31 mouse cellular contexts compared by ENCODE assay signal in genomic region chr15:101424914-101425313, GRCm38 (mm10). TPM values are rescaled to one million over a fixed set of nuclear protein-coding genes. Genes with fewer than 3 reads are reported as not detected.
DNase-seq lines count a peak whose midpoint lies in the region; ATAC-seq lines count a peak whose summit lies in the region.
"Had no signal": no experiment of that assay in that cellular context is flagged by ENCODE, and none has a peak within 500 bp of the region (broad histone marks: within the 10 kb centered on the region; RNA-seq: fewer than 3 reads in every experiment).

No protein-coding gene starts in this region.

- H3K4me3 ChIP-seq in intestine, embryonic 16.5 days (ENCODE audit: low read length): no peak overlapping the region
- no peak overlapping the region for H3K4me3 ChIP-seq in intestine, embryonic 15.5 days (replicated peaks)
- H3K4me3 ChIP-seq in lung, embryonic 15.5 days: no peak overlapping the region
- H3K4me3 ChIP-seq: forebrain, embryonic 12.5 days; heart, adult 2 months; hindbrain, embryonic 12.5 days; liver, embryonic 12.5 days had no signal

- peak; percentile 63; the same call in 1 of the 2 replicates for ATAC-seq in intestine, embryonic 16.5 days
- ATAC-seq in intestine, embryonic 15.5 days: no peak
- ATAC-seq in lung, embryonic 15.5 days (ENCODE audit: borderline replicate concordance, extremely low read depth, low FRiP score, low TSS enrichment): no peak
- ATAC-seq: liver, embryonic 12.5 days had no signal

- H3K9me3 ChIP-seq in intestine, embryonic 16.5 days (ENCODE audit: control insufficient read depth, low read length): no peaks in the 10 kb centered on the region
- H3K9me3 ChIP-seq in intestine, embryonic 15.5 days: no peaks in the 10 kb centered on the region
- no peaks in the 10 kb centered on the region for H3K9me3 ChIP-seq in lung, embryonic 15.5 days
- H3K9me3 ChIP-seq: forebrain, embryonic 12.5 days; hindbrain, embryonic 12.5 days; liver, embryonic 12.5 days had no signal

- WGBS in intestine, embryonic 16.5 days: 19% methylated on average over 5 of the region's 5 CpGs
- WGBS in intestine, embryonic 15.5 days: 26% methylated on average over 5 of the region's 5 CpGs
- WGBS in lung, embryonic 15.5 days: 28% methylated on average over 5 of the region's 5 CpGs

- peak; percentile 19 for DNase-seq in ES-CJ7 (ENCODE audit: low read depth, low spot score)
- DNase-seq in lung, postnatal 36 days: peak; percentile 68
- DNase-seq in layer of hippocampus, adult 18-20 months (ENCODE audit: low spot score in 2 of 2): no peak
- no peak for DNase-seq in layer of hippocampus, adult 9-11 months
- no peak for DNase-seq in gastrocnemius, postnatal 4 days (ENCODE audit: low spot score in 2 of 2)
- DNase-seq: adrenal gland, postnatal 25 days; cerebellum, adult 9-10 months; gastrocnemius, postnatal 25 days; heart, adult 2 months; kidney, adult 2 months; kidney, postnatal 10 days; right cerebral cortex, postnatal 25 days; spleen, adult 18-20 months; thymus, postnatal 4 days had no signal

- no peaks in the 10 kb centered on the region for H3K27me3 ChIP-seq in intestine, embryonic 16.5 days (replicated peaks; ENCODE audit: control insufficient read depth, insufficient read depth, low read length)
- H3K27me3 ChIP-seq in intestine, embryonic 15.5 days (replicated peaks): no peaks in the 10 kb centered on the region
- H3K27me3 ChIP-seq in lung, embryonic 15.5 days: no peaks in the 10 kb centered on the region
- H3K27me3 ChIP-seq: forebrain, embryonic 12.5 days; hindbrain, embryonic 12.5 days had no signal

- H3K27ac ChIP-seq in intestine, embryonic 16.5 days (ENCODE audit: low read length): no peak overlapping the region
- no peak overlapping the region for H3K27ac ChIP-seq in intestine, embryonic 15.5 days
- peak overlapping the region; percentile 35; the same call in 1 of the 2 replicates for H3K27ac ChIP-seq in lung, embryonic 15.5 days
- H3K27ac ChIP-seq: forebrain, embryonic 12.5 days; heart, adult 2 months; hindbrain, embryonic 12.5 days; liver, embryonic 12.5 days; macrophage had no signal

- H3K36me3 ChIP-seq in intestine, embryonic 16.5 days (ENCODE audit: control insufficient read depth, insufficient read depth, low read length): no peaks in the 10 kb centered on the region
- H3K36me3 ChIP-seq in intestine, embryonic 15.5 days: no peaks in the 10 kb centered on the region
- peaks cover 4% of the 10 kb centered on the region; the same call in 1 of the 2 replicates for H3K36me3 ChIP-seq in lung, embryonic 15.5 days
- H3K36me3 ChIP-seq: forebrain, embryonic 12.5 days; G1E; hindbrain, embryonic 12.5 days; liver, embryonic 12.5 days had no signal

- H3K4me2 ChIP-seq in intestine, embryonic 16.5 days (ENCODE audit: low read depth, low read length): no peak overlapping the region
- no peak overlapping the region for H3K4me2 ChIP-seq in intestine, embryonic 15.5 days (replicated peaks)
- no peak overlapping the region for H3K4me2 ChIP-seq in lung, embryonic 15.5 days
- H3K4me2 ChIP-seq: forebrain, embryonic 12.5 days; hindbrain, embryonic 12.5 days; liver, embryonic 12.5 days; midbrain, embryonic 11.5 days had no signal

- peaks cover 4% of the 10 kb centered on the region; the same call in 1 of the 2 replicates for H3K4me1 ChIP-seq in intestine, embryonic 16.5 days (ENCODE audit: control insufficient read depth, insufficient read depth, low read length)
- H3K4me1 ChIP-seq in intestine, embryonic 15.5 days (replicated peaks): peaks cover 5% of the 10 kb centered on the region; the same call in 1 of the 2 replicates
- H3K4me1 ChIP-seq in lung, embryonic 15.5 days: 0 out of 2 replicates have a peak, but pooled peaks cover 4% of the 10 kb centered on the region
- H3K4me1 ChIP-seq: forebrain, embryonic 12.5 days; liver, embryonic 12.5 days had no signal

- H3K9ac ChIP-seq in intestine, embryonic 16.5 days (ENCODE audit: low read depth, low read length): no peak overlapping the region
- H3K9ac ChIP-seq in intestine, embryonic 15.5 days: no peak overlapping the region
- H3K9ac ChIP-seq in lung, embryonic 15.5 days: no peak overlapping the region
- H3K9ac ChIP-seq: forebrain, embryonic 12.5 days; hindbrain, embryonic 12.5 days; liver, embryonic 12.5 days had no signal

RNA-seq across cellular contexts. Expression of gene Krt87, which starts 13.7 kb away (rescaled TPM):
- 0.38 and 0.48 TPM in 2 replicates for polyA plus RNA-seq in intestine, embryonic 16.5 days (2015; fragmentation: Nextera tagmentation; extraction: Ambion mirVana)
- 0.20 and 0.21 TPM in 2 replicates for polyA plus RNA-seq in intestine, embryonic 15.5 days (2015; fragmentation: Nextera tagmentation; extraction: Ambion mirVana)
- polyA plus RNA-seq in lung, embryonic 15.5 days (2015; fragmentation: Nextera tagmentation; extraction: Ambion mirVana): 0.38 and 0.39 TPM in 2 replicates
- under 1 TPM; 0.18 to 0.40 TPM for total RNA-seq in layer of hippocampus, adult 18-20 months (2021)
- under 1 TPM; 0.13 to 0.15 TPM for total RNA-seq in gastrocnemius, postnatal 4 days (2021)
- total RNA-seq: adrenal gland, postnatal 25 days; G1E; gastrocnemius, postnatal 25 days; heart, adult 2 months; heart, postnatal 25 days; monocyte, adult 5-6 weeks; neutrophil, adult 5-6 weeks had no signal
- polyA plus RNA-seq: G1E; heart, adult 2 months; heart, embryonic 14.5 days; kidney, adult 2 months; limb, embryonic 11.5 days; liver, embryonic 12.5 days; macrophage had no signal

RNA-seq across cellular contexts. Expression of gene Krt7, which starts 14.1 kb away (rescaled TPM):
- polyA plus RNA-seq in intestine, embryonic 16.5 days (2015; fragmentation: Nextera tagmentation; extraction: Ambion mirVana): 156 and 160 TPM in 2 replicates
- 134 and 137 TPM in 2 replicates for polyA plus RNA-seq in intestine, embryonic 15.5 days (2015; fragmentation: Nextera tagmentation; extraction: Ambion mirVana)
- polyA plus RNA-seq in lung, embryonic 15.5 days (2015; fragmentation: Nextera tagmentation; extraction: Ambion mirVana): 152 and 158 TPM in 2 replicates
- not detected for total RNA-seq in layer of hippocampus, adult 18-20 months (2021)
- total RNA-seq in gastrocnemius, postnatal 4 days (2021): under 1 TPM; 0.22 to 0.39 TPM
- total RNA-seq: gastrocnemius, postnatal 25 days; layer of hippocampus, postnatal 25 days had no signal
- polyA plus RNA-seq: macrophage had no signal

RNA-seq across cellular contexts. Expression of gene Krt88, which starts 22.6 kb away (rescaled TPM):
- 0.20 TPM in 1 of 2 replicates, not detected in the other for polyA plus RNA-seq in intestine, embryonic 16.5 days (2015; fragmentation: Nextera tagmentation; extraction: Ambion mirVana)
- not detected in 2 replicates for polyA plus RNA-seq in intestine, embryonic 15.5 days (2015; fragmentation: Nextera tagmentation; extraction: Ambion mirVana)
- polyA plus RNA-seq in lung, embryonic 15.5 days (2015; fragmentation: Nextera tagmentation; extraction: Ambion mirVana): not detected in 2 replicates
- not detected for total RNA-seq in layer of hippocampus, adult 18-20 months (2021)
- not detected for total RNA-seq in gastrocnemius, postnatal 4 days (2021)
- total RNA-seq: adrenal gland, postnatal 25 days; G1E; gastrocnemius, postnatal 25 days; heart, adult 2 months; heart, postnatal 25 days; layer of hippocampus, postnatal 25 days; monocyte, adult 5-6 weeks; neutrophil, adult 5-6 weeks had no signal
- polyA plus RNA-seq: brain, embryonic 14.5 days; embryonic facial prominence, embryonic 11.5 days; forebrain, embryonic 12.5 days; G1E; heart, adult 2 months; heart, embryonic 14.5 days; hindbrain, embryonic 12.5 days; kidney, adult 2 months; limb, embryonic 11.5 days; liver, embryonic 12.5 days; macrophage; midbrain, embryonic 11.5 days had no signal

RNA-seq across cellular contexts. Expression of gene Krt81, which starts 38.6 kb away (rescaled TPM):
- polyA plus RNA-seq in intestine, embryonic 16.5 days (2015; fragmentation: Nextera tagmentation; extraction: Ambion mirVana): not detected in 2 replicates
- polyA plus RNA-seq in intestine, embryonic 15.5 days (2015; fragmentation: Nextera tagmentation; extraction: Ambion mirVana): not detected in 2 replicates
- polyA plus RNA-seq in lung, embryonic 15.5 days (2015; fragmentation: Nextera tagmentation; extraction: Ambion mirVana): not detected in 2 replicates
- total RNA-seq in layer of hippocampus, adult 18-20 months (2021): not detected
- not detected for total RNA-seq in gastrocnemius, postnatal 4 days (2021)
- total RNA-seq: adrenal gland, postnatal 25 days; G1E; gastrocnemius, postnatal 25 days; heart, adult 2 months; heart, postnatal 25 days; layer of hippocampus, postnatal 25 days; monocyte, adult 5-6 weeks; neutrophil, adult 5-6 weeks had no signal
- polyA plus RNA-seq: brain, embryonic 14.5 days; embryonic facial prominence, embryonic 11.5 days; forebrain, embryonic 12.5 days; G1E; heart, adult 2 months; heart, embryonic 14.5 days; hindbrain, embryonic 12.5 days; kidney, adult 2 months; limb, embryonic 11.5 days; liver, embryonic 12.5 days; macrophage; midbrain, embryonic 11.5 days had no signal

RNA-seq across cellular contexts. Expression of gene Krt86, which starts 48.4 kb away (rescaled TPM):
- polyA plus RNA-seq in intestine, embryonic 16.5 days (2015; fragmentation: Nextera tagmentation; extraction: Ambion mirVana): not detected in 2 replicates
- polyA plus RNA-seq in intestine, embryonic 15.5 days (2015; fragmentation: Nextera tagmentation; extraction: Ambion mirVana): 0.14 TPM in 1 of 2 replicates, not detected in the other
- polyA plus RNA-seq in lung, embryonic 15.5 days (2015; fragmentation: Nextera tagmentation; extraction: Ambion mirVana): not detected in 2 replicates
- under 1 TPM in 1 of 2 experiments, not detected in 1; 0.15 TPM for total RNA-seq in layer of hippocampus, adult 18-20 months (2021)
- not detected for total RNA-seq in gastrocnemius, postnatal 4 days (2021)
- total RNA-seq: adrenal gland, postnatal 25 days; gastrocnemius, postnatal 25 days; heart, adult 2 months; heart, postnatal 25 days; layer of hippocampus, postnatal 25 days; monocyte, adult 5-6 weeks had no signal
- polyA plus RNA-seq: brain, embryonic 14.5 days; embryonic facial prominence, embryonic 11.5 days; forebrain, embryonic 12.5 days; G1E; heart, adult 2 months; heart, embryonic 14.5 days; hindbrain, embryonic 12.5 days; kidney, adult 2 months; limb, embryonic 11.5 days; liver, embryonic 12.5 days; macrophage; midbrain, embryonic 11.5 days had no signal

Comparison
In these comparisons a context has a peak if more than half of its experiments do, and no peak if none do; other contexts are left out.
1. DNase-seq: peak in ES-CJ7 (single experiment) and lung, postnatal 36 days (single experiment); none in layer of hippocampus, adult 18-20 months (0 of 2), layer of hippocampus, adult 9-11 months (single experiment) and gastrocnemius, postnatal 4 days (0 of 2).